Mouse (Mus musculus): ENCODE data around the gene Lingo3.

- no peak for TF ChIP-seq POLR2A (IDR thresholded peaks at IDR 0.05; ENCODE audit: insufficient read depth, low read depth, low read length)
- no peak for TF ChIP-seq CTCF (IDR thresholded peaks at IDR 0.05; ENCODE audit: insufficient read depth, low read depth, low read length)
These were observed 6.0 kb downstream of the Lingo3 start for GRCm38 (mm10) chr10:80837827-80838226.

All from olfactory bulb, adult 2 months (tissue).